Mouse (Mus musculus) MEL (cell line): ENCODE data around the gene Rtca. TPM values are rescaled to one million over a fixed set of nuclear protein-coding genes. Genes with fewer than 3 reads are reported as not detected.

Experiments
- DNase-seq: peaks from one replicate; pipeline ENCODE4 v3.0.0; 2011; ENCODE audit warnings: low read depth, low spot score
- H3K27ac ChIP-seq: 2 replicates; pipeline ENCODE4 v1.5.1; 2012; ENCODE audit warnings: low read depth, mild to moderate bottlenecking, control low read depth, low read length, moderate library complexity; ENCODE audit not compliant: control insufficient read depth
- H3K27me3 ChIP-seq, 2 experiments: fragments of 150-350 bp in 1 of 2; sonication (generic) in 1 of 2; 2 replicates each; pipeline ENCODE4 v1.6.1; 2012; ENCODE audit warnings: low read length in 2 of 2, mild to moderate bottlenecking in 2 of 2, improper control_type of control experiment in 1 of 2, moderate library complexity in 1 of 2; ENCODE audit not compliant: insufficient read depth in 2 of 2, control insufficient read depth in 1 of 2
- H3K36me3 ChIP-seq, 2 experiments: 2 replicates each; pipeline ENCODE4 v1.6.1; 2012 to 2014; ENCODE audit warnings: low read length in 2 of 2, improper control_type of control experiment in 1 of 2, inconsistent platforms in 1 of 2, mild to moderate bottlenecking in 1 of 2; ENCODE audit not compliant: insufficient read depth in 2 of 2, control insufficient read depth in 1 of 2
- H3K4me1 ChIP-seq, 2 experiments: fragments of 150-350 bp in 1 of 2; sonication (generic) in 1 of 2; 2 replicates each; pipeline ENCODE4 v1.6.1; 2012; ENCODE audit warnings: low read length in 2 of 2, improper control_type of control experiment in 1 of 2, mild to moderate bottlenecking in 1 of 2; ENCODE audit not compliant: insufficient read depth in 2 of 2, control insufficient read depth in 1 of 2
- H3K4me3 ChIP-seq, 2 experiments: fragments of 150-350 bp in 1 of 2; sonication (generic) in 1 of 2; 2 replicates each; pipeline ENCODE4 v1.5.1; 2012; ENCODE audit warnings: low read depth in 2 of 2, low read length in 2 of 2, mild to moderate bottlenecking in 2 of 2, moderate library complexity in 2 of 2, control low read depth in 1 of 2, improper control_type of control experiment in 1 of 2; ENCODE audit not compliant: control insufficient read depth in 1 of 2, insufficient read depth in 1 of 2
- H3K79me2 ChIP-seq: 2 replicates; pipeline ENCODE4 v1.6.1; 2012; ENCODE audit warnings: mild to moderate bottlenecking, low read length, moderate library complexity; ENCODE audit not compliant: control insufficient read depth, poor library complexity, insufficient read depth
- H3K9ac ChIP-seq: 2 replicates; pipeline ENCODE4 v1.6.1; 2012; ENCODE audit warnings: low read depth, mild to moderate bottlenecking, control low read depth, low read length, moderate library complexity; ENCODE audit not compliant: control insufficient read depth, poor library complexity, severe bottlenecking
- H3K9me3 ChIP-seq: fragments of 150-350 bp; sonication (generic); replicated peaks from 2 replicates; pipeline ENCODE4 v1.6.1; 2012; ENCODE audit warnings: mild to moderate bottlenecking, low read length, improper control_type of control experiment, moderate library complexity; ENCODE audit not compliant: insufficient read depth
- CHD1 ChIP-seq: IDR thresholded peaks from 2 replicates; pipeline ENCODE4 v1.6.1; 2012; ENCODE audit warnings: low read depth, mild to moderate bottlenecking, inconsistent platforms, low read length, improper control_type of control experiment
- CTCF ChIP-seq, 3 experiments: IDR thresholded peaks in 2 of 3; conservative IDR thresholded peaks in 1 of 3; 2 replicates each; pipeline ENCODE4 v1.5.1; 2011 to 2012; ENCODE audit warnings: low read length in 3 of 3, low read depth in 2 of 3, mild to moderate bottlenecking in 2 of 3, improper control_type of control experiment in 1 of 3, inconsistent platforms in 1 of 3, mixed read lengths in 1 of 3, moderate library complexity in 1 of 3; ENCODE audit not compliant: control insufficient read depth in 1 of 3, insufficient read depth in 1 of 3, poor library complexity in 1 of 3, severe bottlenecking in 1 of 3
- ETS1 ChIP-seq: IDR thresholded peaks from 2 replicates; pipeline ENCODE4 v1.6.1; 2012; ENCODE audit warnings: low read depth, mild to moderate bottlenecking, inconsistent platforms, low read length, improper control_type of control experiment, moderate library complexity
- GABPA ChIP-seq: IDR thresholded peaks from 2 replicates; pipeline ENCODE4 v1.6.1; 2012; ENCODE audit warnings: low read depth, mild to moderate bottlenecking, inconsistent platforms, low read length, improper control_type of control experiment, moderate library complexity
- GATA1 ChIP-seq: IDR thresholded peaks from 2 replicates; pipeline ENCODE4 v1.6.1; 2011; ENCODE audit warnings: low read depth, low read length, improper control_type of control experiment
- HCFC1 ChIP-seq: IDR thresholded peaks from 2 replicates; pipeline ENCODE4 v1.6.1; 2012; ENCODE audit warnings: low read depth, mild to moderate bottlenecking, inconsistent platforms, low read length, improper control_type of control experiment, moderate library complexity
- KAT2A ChIP-seq: conservative IDR thresholded peaks from 2 replicates; pipeline ENCODE4 v1.6.1; 2012; ENCODE audit warnings: low read depth, low read length, improper control_type of control experiment, inconsistent platforms
- MAFK ChIP-seq: IDR thresholded peaks from 2 replicates; pipeline ENCODE4 v1.6.1; 2011; ENCODE audit warnings: low read depth, mild to moderate bottlenecking, low read length, improper control_type of control experiment, borderline replicate concordance
- MAX ChIP-seq: IDR thresholded peaks from 2 replicates; pipeline ENCODE4 v1.6.1; 2011; ENCODE audit warnings: low read length, improper control_type of control experiment
- MAZ ChIP-seq: IDR thresholded peaks from 2 replicates; pipeline ENCODE4 v1.6.1; 2012; ENCODE audit warnings: low read depth, mild to moderate bottlenecking, inconsistent platforms, low read length, improper control_type of control experiment
- MXI1 ChIP-seq: IDR thresholded peaks from 2 replicates; pipeline ENCODE4 v1.6.1; 2011; ENCODE audit warnings: mild to moderate bottlenecking, low read depth, low read length, improper control_type of control experiment
- MYB ChIP-seq: IDR thresholded peaks from 2 replicates; pipeline ENCODE4 v1.6.1; 2011; ENCODE audit warnings: mild to moderate bottlenecking, low read depth, low read length, improper control_type of control experiment
- MYC ChIP-seq: IDR thresholded peaks from 2 replicates; pipeline ENCODE4 v1.6.1; 2011; ENCODE audit warnings: low read depth, mild to moderate bottlenecking, low read length, improper control_type of control experiment, moderate library complexity
- NRF1 ChIP-seq: IDR thresholded peaks from 2 replicates; pipeline ENCODE4 v1.6.1; 2014; ENCODE audit warnings: low read depth, mild to moderate bottlenecking, inconsistent platforms, low read length, improper control_type of control experiment, moderate library complexity; ENCODE audit not compliant: poor library complexity, insufficient read depth, severe bottlenecking
- POLR2AphosphoS2 ChIP-seq: IDR thresholded peaks from 2 replicates; pipeline ENCODE4 v1.6.1; 2011; ENCODE audit warnings: low read length, improper control_type of control experiment
- POLR2AphosphoS5 ChIP-seq: IDR thresholded peaks from 2 replicates; pipeline ENCODE4 v1.6.1; 2012; ENCODE audit warnings: low read depth, borderline replicate concordance, mild to moderate bottlenecking, inconsistent platforms, low read length, moderate library complexity, mixed read lengths
- SIN3A ChIP-seq: IDR thresholded peaks from 2 replicates; pipeline ENCODE4 v1.6.1; 2012; ENCODE audit warnings: low read length, improper control_type of control experiment, inconsistent platforms
- SMC3 ChIP-seq: IDR thresholded peaks from 2 replicates; pipeline ENCODE4 v1.6.1; 2011; ENCODE audit warnings: low read depth, low read length, improper control_type of control experiment
- TBP ChIP-seq: IDR thresholded peaks from 2 replicates; pipeline ENCODE4 v1.8.0; 2011; ENCODE audit warnings: low read depth, low read length, improper control_type of control experiment
- USF1 ChIP-seq: IDR thresholded peaks from 2 replicates; pipeline ENCODE4 v1.6.1; 2014; ENCODE audit warnings: low read depth, mild to moderate bottlenecking, inconsistent platforms, low read length, improper control_type of control experiment, moderate library complexity
- USF2 ChIP-seq, 2 experiments: IDR thresholded peaks; 2 replicates each; pipeline ENCODE4 v1.6.1; 2011 to 2012; ENCODE audit warnings: improper control_type of control experiment in 2 of 2, low read length in 2 of 2, borderline replicate concordance in 1 of 2, inconsistent platforms in 1 of 2, low read depth in 1 of 2, mild to moderate bottlenecking in 1 of 2; ENCODE audit not compliant: insufficient read depth in 1 of 2
- ZC3H11A ChIP-seq: IDR thresholded peaks from 2 replicates; pipeline ENCODE4 v1.6.1; 2012; ENCODE audit warnings: low read depth, mild to moderate bottlenecking, inconsistent platforms, low read length, improper control_type of control experiment
- polyA plus RNA-seq, 2 experiments: library from polyadenylated mRNA; stranded (reverse) in 1 of 2; unstranded in 1 of 2; fragments of >175 nt in 1 of 2; fragments of >200 nt in 1 of 2; gene quantifications; 2 replicates each; pipeline versions ENCODE4 v1.2.1 to v1.2.4; 2012; ENCODE audit warnings: low replicate concordance in 2 of 2, low read depth in 1 of 2; ENCODE audit not compliant: insufficient read length in 2 of 2, insufficient read depth in 1 of 2, missing spikeins in 1 of 2
- total RNA-seq: library from RNA; depleted of rRNA; stranded (reverse); fragments of 300-350 nt; gene quantifications from 2 replicates; pipeline ENCODE4 v1.2.3, GENCODE M21; 2012

Rtca gene
- total and polyA plus RNA-seq, 3 experiments, result 68.3 to 307 (median 68.6) TPM

GRCm38 (mm10) chr3:116480937-116481336 lies 27.1 kb downstream of the Rtca start:
- DNase-seq, result no peak
- Histone ChIP-seq H3K4me3 (no peak overlapping the region), H3K9ac (no peak overlapping the region), H3K27me3 (no peaks in the 10 kb centered on the region), H3K27ac (no peak overlapping the region), H3K9me3 (no peaks in the 10 kb centered on the region), H3K36me3 (peaks cover 0 to 16% of the 10 kb centered on the region in 2 experiments; a peak in 2 of 4 replicates), H3K4me1 (peaks cover 0 to 16% of the 10 kb centered on the region in 2 experiments; a peak in 2 of 4 replicates), H3K79me2 (no peaks in the 10 kb centered on the region)
- TF ChIP-seq POLR2AphosphoS5, result no peak
- no peak for TF ChIP-seq MYB
- no peak for TF ChIP-seq CHD1
- TF ChIP-seq SMC3, result no peak
- TF ChIP-seq SIN3A, result no peak
- TF ChIP-seq TBP, result no peak
- TF ChIP-seq GATA1, result no peak
- TF ChIP-seq MAX, result no peak
- TF ChIP-seq HCFC1, result no peak
- TF ChIP-seq USF1, result no peak
- TF ChIP-seq MXI1, result no peak
- no peak for TF ChIP-seq ZC3H11A
- TF ChIP-seq GABPA, result no peak
- no peak for TF ChIP-seq ETS1
- TF ChIP-seq KAT2A, result no peak

DNA sequence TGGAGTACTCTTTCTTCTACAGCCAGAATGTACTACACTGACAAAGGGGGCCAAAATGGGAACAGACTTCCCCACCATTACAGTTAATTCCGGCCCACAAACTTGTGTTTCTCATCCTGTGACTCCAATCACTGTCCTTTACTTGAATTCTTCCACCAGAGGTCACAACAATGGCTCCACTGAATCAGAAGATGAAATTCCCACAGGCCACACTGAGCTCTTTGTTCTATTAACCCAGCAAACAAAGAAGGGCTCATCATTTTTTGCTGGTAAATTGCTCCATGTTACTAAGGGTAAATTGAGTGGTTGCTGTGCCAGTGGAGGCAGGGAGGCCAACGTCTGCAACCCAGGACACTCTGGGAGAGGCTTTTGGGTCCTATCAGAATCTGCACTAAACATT lies 27.9 kb downstream of the Rtca start:
- DNase-seq, result no peak
- H3K9me3 ChIP-seq, result no peaks in the 10 kb centered on the region
- H3K4me1 ChIP-seq, result peaks cover 0 to 16% of the 10 kb centered on the region in 2 experiments; a peak in 2 of 4 replicates
- H3K9ac ChIP-seq, result no peak overlapping the region
- TF ChIP-seq POLR2AphosphoS2, result no peak
- no peaks in the 10 kb centered on the region for H3K79me2 ChIP-seq
- H3K4me3 ChIP-seq, result no peak overlapping the region
- H3K36me3 ChIP-seq, result peaks cover 0 to 16% of the 10 kb centered on the region in 2 experiments; a peak in 2 of 4 replicates
- H3K27ac ChIP-seq, result no peak overlapping the region
- peaks cover 0 to 1% of the 10 kb centered on the region in 2 experiments; a peak in 1 of 4 replicates for H3K27me3 ChIP-seq

DNA sequence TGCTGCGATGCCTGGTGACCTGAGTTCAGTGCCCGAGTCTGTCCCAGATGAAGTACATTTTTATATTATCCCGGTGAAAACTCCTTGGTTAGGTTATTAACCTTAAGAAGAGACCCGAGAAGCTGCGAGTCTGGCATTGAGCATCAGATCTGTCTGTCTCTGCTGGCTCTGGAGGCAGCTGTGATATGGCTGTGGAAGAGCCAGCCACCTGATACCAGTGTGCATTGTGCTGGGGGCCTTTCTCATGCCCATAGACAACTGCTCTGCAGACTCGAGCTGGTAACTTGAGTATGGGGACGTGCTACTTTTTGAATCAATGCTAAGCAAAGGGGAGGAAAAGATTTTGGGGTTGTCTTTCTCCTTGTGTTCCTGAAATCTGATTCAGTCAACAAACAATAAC lies 30.7 kb downstream of the Rtca start:
- no peaks in the 10 kb centered on the region for H3K79me2 ChIP-seq
- H3K27me3 ChIP-seq, result peaks cover 0 to 1% of the 10 kb centered on the region in 2 experiments; a peak in 2 of 4 replicates
- H3K36me3 ChIP-seq, result peaks cover 0 to under 1% of the 10 kb centered on the region in 2 experiments; a peak in 1 of 4 replicates
- H3K4me3 ChIP-seq, result no peak overlapping the region
- no peak overlapping the region for H3K27ac ChIP-seq
- no peaks in the 10 kb centered on the region for H3K9me3 ChIP-seq
- no peak overlapping the region for H3K9ac ChIP-seq
- TF ChIP-seq MAZ, result no peak
- no peak for TF ChIP-seq POLR2AphosphoS2
- no peak for TF ChIP-seq USF1
- no peak for TF ChIP-seq CTCF (IDR thresholded peaks at IDR 0.05 in 2 of 3, conservative IDR thresholded peaks at IDR 0.05 in 1 of 3; ENCODE audit: control insufficient read depth in 1 of 3, insufficient read depth in 1 of 3, low read depth in 2 of 3, low read length in 3 of 3, poor library complexity in 1 of 3, severe bottlenecking in 1 of 3)
- no peak for TF ChIP-seq CHD1
- no peak for TF ChIP-seq USF2 (IDR thresholded peaks at IDR 0.05; ENCODE audit: borderline replicate concordance in 1 of 2, insufficient read depth in 1 of 2, low read depth in 1 of 2, low read length in 2 of 2)
- no peak for TF ChIP-seq MAX
- TF ChIP-seq SIN3A, result no peak
- no peak for TF ChIP-seq MAFK
- TF ChIP-seq KAT2A, result no peak
- TF ChIP-seq NRF1, result no peak
- TF ChIP-seq MYC, result no peak
- no peak for TF ChIP-seq MXI1
- DNase-seq, result no peak
- H3K4me1 ChIP-seq, result peaks cover 0 to 2% of the 10 kb centered on the region in 2 experiments; a peak in 2 of 4 replicates
